Mouse (Mus musculus): ENCODE results near the gene Ccng2.

DNA sequence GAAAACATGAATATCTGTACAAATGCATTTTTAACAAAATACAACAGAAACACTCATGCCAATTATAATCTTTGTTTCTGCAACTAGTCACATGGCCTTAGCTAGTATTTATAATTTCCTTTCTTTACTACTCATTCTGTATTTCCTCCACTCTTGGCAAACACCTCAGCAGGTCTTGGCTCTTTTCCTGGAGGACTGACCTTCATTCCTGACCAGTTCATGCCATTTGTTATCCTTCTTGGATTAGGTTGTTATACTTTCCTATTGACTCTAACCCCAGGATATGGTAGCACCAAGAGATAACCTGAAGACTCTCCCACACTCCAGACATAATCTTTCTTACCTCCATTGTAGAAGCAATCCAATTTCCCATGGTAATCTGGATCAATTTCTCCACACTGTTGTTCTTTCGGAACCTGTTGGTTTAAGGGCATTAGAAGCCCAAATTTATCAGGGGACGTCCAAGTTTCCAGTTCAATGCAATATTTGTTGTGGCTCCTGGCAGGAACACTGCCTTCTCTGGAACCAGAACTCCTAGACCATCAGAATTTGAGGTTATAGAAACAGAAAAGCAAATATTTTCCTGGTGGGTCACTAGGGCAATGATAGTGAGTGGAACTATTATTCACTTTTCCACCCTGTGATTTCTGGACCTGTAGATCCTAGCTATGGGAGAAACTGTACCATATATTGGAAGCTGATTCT lies 38.2 kb downstream of the Ccng2 start:
- TF ChIP-seq CTCF (IDR thresholded peaks at IDR 0.05; ENCODE audit: insufficient read depth, low read depth, low read length) (no peak), POLR2A (IDR thresholded peaks at IDR 0.05; ENCODE audit: insufficient read depth, low read depth, low read length) (no peak)

Data from olfactory bulb, adult 2 months (tissue).